Mouse (Mus musculus): Measurements from ENCODE around the gene Dennd6b.

Dennd6b gene

DNA sequence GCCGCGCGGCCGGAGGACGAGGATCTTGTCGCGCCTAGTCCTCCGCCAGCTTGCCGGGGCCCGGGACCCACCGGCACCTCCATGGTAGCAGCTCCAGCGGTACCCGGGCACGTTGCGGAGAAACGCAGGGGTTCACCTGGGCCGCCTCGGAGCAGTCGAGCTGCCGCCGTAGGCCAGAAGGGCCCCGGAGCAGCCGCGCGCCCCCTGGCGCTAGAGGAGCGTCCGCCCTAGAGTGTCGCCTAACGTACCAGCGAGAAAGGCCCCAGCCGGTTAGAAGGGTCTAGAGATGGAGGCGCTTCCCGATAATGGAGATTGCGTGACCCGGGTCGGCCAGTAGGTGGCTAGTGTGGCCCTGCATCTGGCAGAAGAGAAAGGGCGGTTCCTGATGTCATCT, at the start of gene Dennd6b:
TSS of gene Dennd6b (minus strand) at position 184 of the 394 bp plus-strand sequence.
- peak; percentile 98 for DNase-seq

DNA sequence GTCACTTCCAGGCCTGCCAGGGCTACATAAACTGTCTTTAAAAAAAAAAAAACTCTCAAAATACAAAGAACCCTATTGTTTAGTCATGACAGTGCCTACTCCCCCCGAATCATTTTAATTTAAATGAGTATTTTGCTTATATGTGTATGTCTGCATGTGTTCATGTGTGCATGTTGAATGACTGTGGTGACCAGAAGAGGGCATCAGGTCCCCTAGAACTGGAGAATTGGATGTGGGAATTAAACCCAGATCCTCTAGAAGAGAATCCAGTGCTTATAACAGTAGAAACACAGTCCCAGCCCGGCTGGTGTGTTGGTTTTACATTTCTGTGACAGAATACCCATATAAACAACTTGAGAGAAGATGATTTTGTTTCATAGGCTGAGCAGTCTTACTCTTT, 44.7 kb upstream of the Dennd6b start:
- DNase-seq = no peak

DNA sequence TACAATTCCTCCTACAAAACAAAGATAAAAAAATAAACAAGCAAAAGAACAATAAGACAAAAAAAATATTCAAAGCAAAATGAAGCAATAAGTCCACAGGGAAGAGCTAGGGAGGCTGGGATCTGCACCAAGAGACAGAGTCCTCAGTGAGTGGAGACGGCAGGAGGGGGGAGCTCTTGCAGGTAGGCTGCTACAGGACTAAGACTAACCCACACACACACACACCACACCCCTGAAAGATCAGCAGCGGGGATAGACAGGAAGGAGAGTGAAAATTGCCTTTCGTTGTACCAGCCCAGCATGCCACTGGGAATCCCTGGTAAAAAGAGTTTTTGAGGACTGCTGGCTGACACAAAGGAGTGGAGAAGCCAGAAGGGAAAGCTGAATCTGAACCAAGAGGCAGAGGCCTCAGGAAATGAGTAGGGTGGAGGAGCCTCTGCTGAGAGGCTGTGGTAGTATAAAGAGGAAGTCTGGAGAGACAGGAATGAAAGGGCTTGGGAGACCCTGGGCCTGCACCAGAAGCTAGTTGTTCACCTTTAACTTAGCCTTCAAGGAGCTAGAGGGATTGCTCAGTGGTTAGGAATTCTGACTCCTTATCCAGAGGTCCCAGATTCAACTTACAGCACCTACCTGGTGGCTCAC, 43.6 kb upstream of the Dennd6b start:
- no peak for DNase-seq

DNA sequence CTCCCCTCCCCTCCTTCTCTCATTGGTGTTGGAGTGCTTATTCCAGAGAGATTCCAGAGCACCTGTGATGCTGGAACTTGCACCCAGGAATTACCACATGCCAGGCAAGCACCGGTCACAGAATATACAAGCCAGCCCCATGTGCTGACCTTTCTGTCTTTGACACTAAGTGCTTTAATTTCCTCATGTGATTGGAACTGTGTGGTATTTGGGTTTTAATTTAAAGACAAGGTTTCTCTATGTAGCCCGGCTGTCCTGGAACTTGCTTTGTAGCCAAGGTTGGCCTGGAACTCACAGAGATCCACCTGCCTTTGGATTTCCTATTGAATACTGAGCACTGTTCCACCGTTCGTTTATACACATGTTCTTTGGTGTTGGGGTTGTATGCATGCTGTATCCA, 37.8 kb upstream of the Dennd6b start:
- no peak for DNase-seq

DNA sequence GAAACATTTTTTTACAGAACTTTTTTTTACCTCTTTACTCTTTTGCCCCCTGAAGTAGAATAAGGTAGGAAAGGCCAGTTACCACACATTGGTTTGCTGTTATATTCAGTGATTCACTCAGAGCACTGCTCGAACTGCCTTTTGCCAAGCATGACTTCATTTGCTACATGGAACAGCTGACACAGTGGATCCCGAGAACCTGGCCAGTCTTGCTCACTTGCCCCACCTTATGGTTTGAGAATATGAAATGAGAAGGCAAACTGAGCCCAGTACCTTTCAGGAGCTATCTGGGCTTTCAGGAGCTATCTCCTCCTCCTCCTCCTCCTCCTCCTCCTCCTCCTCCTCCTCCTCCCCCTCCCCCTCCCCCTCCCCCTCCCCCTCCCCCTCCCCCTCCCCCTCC, 37.3 kb upstream of the Dennd6b start:
- DNase-seq = peak in 1 of 2 experiments; percentile 30

DNA sequence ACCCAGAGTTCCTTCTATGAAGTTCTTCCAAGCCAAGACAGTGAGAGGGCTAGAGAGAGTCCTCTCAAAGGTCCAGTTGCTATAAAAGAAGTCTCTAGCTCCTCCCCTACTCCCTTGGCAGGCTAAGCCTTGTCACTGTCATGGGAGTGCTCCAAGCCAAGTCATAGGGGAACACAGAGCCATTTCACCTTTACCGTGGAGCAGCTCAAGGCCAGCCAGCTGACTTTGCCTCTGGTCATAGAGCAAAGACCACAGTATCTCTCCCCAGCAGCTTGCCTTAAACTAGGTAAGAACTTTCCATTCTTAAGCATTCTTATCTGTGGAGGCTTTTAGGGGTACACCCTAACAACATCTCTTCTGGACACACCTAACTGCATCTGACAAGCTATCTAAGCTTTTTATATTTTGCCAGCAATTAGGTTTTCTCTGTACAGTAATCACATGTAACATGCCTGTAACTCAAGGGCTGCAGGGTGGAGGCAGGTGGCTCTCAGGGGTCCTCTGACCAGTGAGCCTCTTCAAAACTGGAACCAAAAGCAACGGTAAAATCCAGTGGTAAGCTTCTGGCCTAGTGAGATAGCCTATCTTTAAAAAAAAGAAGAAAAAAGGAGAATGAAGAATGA, 19.4 kb upstream of the Dennd6b start:
- DNase-seq = no peak

DNA sequence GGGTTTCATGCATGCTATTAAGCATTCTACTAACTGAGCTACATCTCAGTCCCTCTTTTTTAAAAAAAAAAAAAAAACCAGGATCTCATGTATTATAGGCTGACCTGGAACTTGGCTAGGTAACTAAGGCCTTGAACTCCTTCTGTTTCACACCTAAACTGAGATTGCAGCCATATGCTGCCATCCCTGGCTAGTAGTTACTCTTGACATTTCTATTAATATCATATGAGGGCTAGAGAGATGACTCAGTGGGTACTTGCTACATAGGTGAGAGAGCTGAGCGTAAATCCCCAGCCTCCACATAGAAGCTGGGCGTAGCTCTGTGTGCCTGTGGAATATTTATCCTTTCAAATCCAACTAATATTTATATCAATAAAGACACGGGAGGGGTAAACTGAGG, 18.7 kb upstream of the Dennd6b start:
- DNase-seq = no peak

DNA sequence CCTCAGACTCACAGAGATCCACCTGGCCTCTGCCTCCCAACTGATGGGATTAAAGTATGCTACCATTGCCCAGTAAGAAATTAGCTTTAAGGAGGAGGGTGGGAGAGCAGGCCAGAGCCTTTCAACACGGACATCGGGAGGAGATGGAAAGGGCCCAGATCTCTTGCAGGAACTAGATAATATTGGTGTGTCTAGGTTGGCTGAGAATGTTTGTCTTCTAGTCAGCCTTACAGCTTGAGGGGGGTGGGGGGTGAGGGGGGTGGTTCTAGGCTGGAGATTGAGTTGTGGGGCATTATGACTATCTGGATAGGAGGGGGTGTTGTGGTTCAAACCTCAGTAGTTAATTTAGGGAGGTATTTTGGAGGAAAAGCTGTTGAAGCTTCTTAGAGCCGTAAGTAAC, 17.2 kb upstream of the Dennd6b start:
- DNase-seq = no peak

DNA sequence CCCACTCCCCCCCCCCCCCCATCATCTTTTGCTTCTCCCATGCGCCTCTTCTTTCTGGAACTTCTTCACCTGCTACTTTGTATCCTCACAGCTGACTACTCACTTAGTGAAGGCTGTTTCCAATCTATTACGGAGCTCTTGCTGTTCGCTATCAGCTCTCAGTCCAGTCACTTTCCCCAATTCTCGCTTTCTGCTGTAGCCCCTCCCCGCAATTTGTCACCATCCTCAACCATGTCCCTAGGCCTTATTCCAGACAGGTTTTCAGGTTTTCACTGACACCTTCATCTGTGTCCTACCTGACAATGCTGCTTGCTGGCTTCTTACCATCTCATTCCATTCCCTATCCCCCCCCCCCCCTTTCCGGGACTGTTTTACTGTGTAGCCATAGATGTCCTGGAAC, 16.2 kb upstream of the Dennd6b start:
- DNase-seq = no peak

DNA sequence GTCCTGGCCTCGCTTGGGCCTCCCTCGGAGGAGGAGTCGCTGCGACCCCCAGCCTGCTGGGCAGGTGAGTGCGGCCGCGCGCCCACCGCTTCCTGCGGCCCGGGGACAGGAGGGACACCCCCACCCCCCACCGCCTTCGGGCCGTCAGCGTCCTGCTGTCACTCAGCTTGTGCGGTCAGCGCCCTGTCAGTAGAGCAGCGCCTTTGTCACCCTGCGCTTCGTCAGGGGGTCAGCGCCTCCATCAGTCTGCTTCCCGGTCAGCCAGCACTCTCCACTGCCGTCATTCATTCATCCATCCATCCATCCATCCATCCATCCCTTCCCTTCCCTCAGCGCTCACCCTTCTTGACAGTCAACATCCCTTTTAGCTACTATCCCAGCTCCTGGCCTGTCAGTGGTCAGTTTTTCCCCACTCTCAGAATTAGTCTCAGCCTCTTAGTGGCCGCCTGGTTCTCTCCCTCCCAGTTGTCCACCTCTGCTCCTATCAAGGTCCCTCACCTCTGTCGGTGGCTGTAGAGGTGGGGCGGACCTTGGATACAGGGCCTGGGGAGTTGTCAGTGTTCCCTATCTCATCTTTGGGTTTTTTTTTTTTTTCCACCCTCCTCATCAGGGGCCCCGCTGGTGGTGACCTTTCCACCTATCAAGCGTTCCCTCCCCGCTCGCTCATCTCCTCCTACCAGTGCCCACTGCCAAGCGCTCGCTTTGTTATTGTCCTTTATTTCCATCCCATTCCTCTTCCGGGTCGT, 15.6 kb upstream of the Dennd6b start:
- peak; percentile 31 to 35 for DNase-seq

DNA sequence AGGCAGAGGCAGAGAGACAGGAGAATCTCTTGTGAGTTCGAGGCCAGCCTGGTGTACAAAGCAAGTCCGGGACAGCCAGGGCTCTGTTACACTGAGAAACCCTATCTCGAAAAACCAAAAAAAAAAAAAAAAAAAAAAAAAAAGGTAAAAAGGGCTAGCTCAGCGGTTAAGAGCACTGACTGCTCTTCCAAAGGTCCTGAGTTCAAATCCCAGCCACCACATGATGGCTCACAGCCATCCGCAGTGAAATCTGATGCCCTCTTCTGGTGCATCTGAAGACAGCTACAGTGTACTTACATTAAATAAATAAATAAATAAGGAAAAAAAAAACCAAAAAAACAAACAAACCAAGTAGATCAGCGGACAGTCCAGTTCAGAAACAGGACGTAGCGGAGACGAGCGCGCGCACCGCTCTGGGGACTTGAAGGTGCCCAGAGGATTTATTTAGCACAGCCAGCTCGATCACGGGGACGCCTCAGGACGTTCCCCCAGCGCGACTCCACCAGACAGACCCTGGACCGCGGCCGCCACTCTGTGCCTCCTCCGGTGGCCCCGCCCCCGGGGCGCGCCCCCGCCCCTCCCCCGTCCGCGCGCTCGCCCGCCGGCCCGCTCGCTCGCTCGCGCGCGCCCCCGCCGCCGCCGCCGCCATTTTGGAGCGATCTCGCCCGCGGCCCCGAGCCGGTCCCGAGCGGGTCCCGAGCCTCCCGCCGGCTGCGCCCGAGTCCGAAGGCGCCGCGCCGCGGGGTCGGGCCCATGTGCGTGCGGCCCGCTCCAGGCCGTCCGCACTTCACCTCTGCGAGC, 14.8 kb upstream of the Dennd6b start, which contains the start of gene Ppp6r2:
TSS of gene Ppp6r2 (plus strand) at position 639 of the 801 bp plus-strand sequence.
- DNase-seq = peak; percentile 74

DNA sequence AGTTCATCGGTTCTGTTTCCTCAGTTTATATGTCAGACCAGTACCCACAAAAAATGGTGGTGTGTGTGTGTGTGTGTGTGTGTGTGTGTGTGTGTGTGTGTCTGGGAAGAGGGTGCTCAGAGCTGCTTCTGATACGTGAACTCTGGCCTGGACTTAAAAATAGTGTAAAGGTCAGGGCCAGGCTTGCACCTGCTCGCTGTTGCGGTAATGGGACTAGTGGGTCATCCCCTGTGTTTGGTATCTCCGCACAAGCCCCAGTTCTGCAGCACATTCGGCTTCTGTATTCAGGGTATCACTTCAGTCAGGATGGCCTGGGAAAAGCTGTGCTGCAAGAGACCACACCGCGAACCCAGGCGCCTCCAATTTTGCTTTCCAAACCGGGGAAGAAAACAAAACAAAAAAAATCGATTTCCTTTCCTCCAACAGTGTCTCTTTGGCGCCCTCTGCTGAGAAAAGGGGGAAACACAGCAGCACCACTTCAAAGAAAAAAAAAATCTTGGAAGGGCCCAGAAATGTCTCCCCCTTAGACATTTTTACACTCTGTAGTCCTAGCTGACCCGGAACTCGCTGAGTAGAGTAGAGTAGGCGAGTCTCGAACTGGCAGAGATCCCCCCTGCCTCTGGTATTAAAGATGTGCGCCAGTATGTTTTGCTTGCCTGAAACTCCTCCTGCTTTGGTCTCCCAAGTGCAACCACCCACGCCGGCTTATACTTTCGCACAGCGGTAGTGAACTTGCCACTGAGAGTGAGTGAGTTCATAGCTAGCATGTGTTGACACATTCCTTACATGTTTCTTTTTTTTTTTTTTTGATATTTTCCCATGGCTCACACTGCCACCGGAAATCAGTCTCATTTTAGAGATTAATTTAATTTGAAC, 13.8 kb upstream of the Dennd6b start:
- DNase-seq = peak; percentile 88 to 91

DNA sequence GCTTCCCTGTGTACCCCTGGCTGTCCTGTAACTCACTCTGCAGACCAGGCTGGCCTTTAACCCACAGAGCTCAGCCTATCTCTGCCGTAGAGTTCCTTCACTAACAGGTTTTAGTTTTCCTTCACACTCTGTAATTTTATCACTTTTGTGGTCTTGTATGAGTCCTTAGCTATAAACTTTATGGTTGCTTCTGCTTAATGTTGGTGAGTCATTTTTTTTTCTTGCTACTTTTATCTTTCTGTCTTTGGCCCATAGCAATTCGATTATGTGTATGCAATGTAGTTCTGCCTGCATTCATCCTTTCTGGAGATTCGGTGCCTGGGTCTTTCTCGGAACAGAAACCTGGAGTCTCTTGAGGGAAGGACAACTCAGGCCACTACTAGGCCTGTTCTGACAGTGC, 11.2 kb upstream of the Dennd6b start:
- DNase-seq = no peak

DNA sequence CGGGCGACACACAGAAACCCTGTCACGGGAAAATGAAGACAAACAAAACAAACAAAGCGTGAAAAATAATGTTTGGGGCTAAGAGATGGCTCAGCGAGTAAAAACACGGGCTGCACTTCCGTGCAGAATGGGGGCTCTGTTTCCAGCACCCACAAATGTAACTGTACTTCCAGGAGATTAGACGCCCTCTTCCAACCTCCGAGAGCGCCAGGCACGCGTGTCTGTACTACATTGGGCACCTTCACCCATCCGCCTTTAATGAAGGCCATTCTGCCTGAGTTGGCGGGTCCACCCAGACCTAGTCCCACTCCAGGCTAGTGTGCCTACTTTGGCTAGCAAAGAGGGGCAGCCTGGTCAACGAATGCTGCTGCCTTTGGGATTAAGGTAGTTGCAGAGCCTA, 760 bp upstream of the Dennd6b start:
- DNase-seq = no peak

DNA sequence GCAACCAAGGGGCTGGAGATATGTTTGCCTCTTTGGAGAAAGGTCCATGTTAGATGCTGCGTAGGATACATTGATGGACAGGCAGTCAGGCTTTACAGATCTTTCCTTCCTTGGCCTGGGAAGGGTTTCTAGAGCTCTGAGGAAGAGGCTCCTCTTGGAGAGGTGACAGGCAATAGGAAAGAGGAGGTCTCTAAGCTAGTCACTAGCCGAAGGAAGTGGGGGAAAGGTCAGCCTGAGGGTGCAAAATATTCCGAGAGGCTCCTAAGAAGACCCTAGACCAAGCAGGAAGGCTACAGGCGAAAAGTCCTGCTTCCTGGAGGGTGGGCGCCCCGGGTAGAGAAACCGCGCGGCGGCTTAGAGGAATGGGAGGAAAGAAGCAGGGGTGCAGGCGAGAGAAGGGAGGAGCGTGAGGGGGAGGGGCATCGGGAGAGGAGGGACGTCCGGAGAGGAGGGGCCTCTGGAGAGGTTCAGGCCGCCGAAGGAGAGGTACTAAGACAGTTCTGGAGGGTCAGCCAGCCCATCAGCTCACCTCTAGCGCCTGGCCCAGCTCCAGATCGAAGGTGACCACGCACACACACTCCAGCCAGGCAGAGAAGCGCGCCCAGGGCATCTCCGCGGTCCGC, 495 bp downstream of the Dennd6b start:
- DNase-seq = peak; percentile 95

DNA sequence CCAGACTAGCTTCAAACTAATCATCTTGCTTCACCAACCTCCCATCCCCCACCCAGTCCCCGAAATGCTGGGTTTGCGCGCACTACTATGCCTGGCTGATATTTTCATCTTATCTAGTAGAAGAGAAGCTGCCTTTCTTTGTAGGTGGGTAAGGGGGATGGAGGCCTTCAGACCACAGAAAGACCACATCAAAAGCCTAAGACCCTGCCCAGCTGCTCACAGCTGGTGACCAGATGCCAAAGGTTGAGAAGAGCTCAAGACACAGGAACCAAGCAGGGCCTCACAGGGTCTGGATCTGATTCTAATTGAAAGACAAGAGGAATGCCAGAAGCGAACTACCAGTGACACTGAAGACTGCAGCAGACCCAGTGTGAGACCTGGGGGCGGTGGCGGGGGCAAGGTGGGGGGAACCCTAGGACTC, 1.0 kb downstream of the Dennd6b start:
- DNase-seq = no peak

DNA sequence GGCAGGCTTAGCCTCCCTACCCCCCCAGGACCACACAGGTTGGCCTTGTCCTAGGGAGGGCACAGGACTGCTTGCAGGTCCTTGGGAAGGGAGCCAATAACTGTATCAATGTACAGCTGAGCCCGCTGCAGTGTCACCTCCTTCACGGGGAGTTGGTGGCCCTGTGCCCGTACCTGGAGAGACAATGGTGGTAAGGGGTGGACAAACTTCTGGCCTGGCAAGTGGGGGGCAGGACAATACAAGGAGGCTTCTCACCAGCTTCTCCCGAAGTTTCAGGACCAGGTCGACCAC, 11.4 kb downstream of the Dennd6b start:
- DNase-seq = no peak

DNA sequence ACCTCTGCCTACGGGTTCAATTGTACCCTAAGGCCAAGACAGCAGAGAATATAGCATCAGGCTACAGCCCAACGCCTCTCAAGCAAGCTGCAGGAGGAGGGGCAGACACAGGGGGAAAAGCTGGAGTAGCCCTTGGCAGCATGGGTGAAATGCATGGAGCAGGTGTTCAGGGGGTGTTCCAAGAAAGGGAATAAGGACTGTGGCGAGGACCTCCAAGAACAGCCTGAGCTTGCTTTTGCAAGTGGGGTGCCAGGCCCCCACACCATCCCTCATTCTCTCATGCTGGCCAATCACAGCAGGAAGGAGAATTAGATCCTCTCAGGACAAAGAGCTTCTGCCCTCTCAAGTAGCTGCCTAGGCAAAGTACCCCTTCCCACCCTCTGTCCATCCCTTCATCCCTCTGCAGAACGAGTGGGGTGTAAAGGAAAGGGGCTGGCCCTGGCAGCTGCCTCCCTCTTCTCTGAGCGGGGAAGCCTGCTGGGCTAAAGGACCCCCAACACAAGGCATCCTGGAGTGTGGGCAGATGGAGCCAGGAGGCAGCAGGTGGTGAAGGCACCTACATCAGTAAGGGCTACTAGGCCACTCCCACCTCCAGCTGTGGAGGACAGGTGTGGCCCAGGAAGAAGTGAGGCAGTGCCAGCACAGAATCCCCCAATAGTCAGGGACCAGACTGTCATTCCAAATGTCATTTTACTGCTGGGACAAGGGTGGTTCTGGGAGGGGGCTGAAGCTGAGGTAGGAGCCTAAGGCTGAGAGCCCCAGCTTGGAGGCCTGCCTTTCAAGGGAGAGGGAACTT, 12.0 kb downstream of the Dennd6b start:
- no peak for DNase-seq

DNA sequence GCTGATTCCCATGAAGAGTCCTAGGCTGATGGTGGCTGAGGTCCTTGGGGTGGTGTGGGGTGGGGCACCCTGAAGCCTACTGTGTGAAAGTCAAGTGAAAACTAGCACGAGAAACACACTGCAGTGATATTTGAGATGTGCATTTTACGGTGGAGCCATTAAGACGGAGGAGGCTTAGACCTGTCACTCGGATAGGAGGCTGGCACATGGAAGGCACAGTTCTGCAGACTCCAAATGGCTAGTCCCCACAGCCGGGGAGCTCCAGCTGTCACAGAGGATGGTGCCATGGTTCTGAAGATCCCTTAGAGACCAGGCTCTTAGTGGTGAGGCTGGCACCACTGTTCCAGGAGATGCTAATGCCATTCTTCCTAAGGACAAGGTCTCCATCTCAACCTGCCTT, 13.5 kb downstream of the Dennd6b start:
- DNase-seq = no peak

DNA sequence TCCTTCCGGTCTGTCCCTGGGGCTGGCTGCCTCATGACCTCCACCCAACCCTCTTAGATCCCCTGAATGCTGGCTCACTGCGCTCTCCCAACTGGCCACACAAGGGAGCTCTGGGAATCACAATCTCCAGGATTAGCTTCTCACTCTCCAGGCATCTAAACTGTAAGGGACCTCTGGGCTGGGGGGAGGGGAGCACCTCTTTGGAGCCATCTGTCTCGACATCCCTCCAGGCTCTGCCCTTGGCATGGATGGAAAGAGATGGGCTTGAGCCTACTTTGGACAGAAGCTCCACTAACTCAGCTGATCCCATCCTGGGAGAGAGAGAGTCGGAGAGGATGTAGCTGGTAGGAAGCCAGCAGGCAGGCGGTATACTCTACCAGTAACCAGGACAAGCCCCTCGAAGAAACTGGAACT, 14.0 kb downstream of the Dennd6b start:
- DNase-seq = peak; percentile 40 to 45
